Mouse (Mus musculus) neural tube, embryonic 13.5 days (tissue): ENCODE data around the gene Grin1. TPM values are rescaled to one million over a fixed set of nuclear protein-coding genes. Genes with fewer than 3 reads are reported as not detected.
A peak's percentile ranks its signal among the peaks of the same experiment; 100 is the strongest.

ENCODE experiments used
- ATAC-seq: fragments of 200-750 bp; cut with Nextera tagmentation; 2 replicates; pipeline ENCODE4 v1.8.0; 2017; ENCODE audit warnings: low read depth, mild to moderate bottlenecking, moderate TSS enrichment, moderate library complexity
- H3K27ac ChIP-seq: fragments of 300-500 bp; sonication (generic); replicated peaks from 2 replicates; pipeline ENCODE4 v1.5.1; 2015; ENCODE audit warnings: moderate library complexity, mild to moderate bottlenecking, inconsistent platforms
- H3K27me3 ChIP-seq: fragments of 300-500 bp; sonication (generic); 2 replicates; pipeline ENCODE4 v1.6.1; 2015; ENCODE audit warnings: mild to moderate bottlenecking, inconsistent platforms
- H3K36me3 ChIP-seq: fragments of 300-500 bp; sonication (generic); 2 replicates; pipeline ENCODE4 v1.6.1; 2015; ENCODE audit warnings: mild to moderate bottlenecking, inconsistent platforms
- H3K4me1 ChIP-seq: fragments of 300-500 bp; sonication (generic); replicated peaks from 2 replicates; pipeline ENCODE4 v1.6.1; 2015; ENCODE audit warnings: inconsistent platforms
- H3K4me2 ChIP-seq: fragments of 300-500 bp; sonication (generic); 2 replicates; pipeline ENCODE4 v1.6.1; 2015; ENCODE audit warnings: inconsistent platforms, mild to moderate bottlenecking, moderate library complexity
- H3K4me3 ChIP-seq: fragments of 300-500 bp; sonication (generic); 2 replicates; pipeline ENCODE4 v1.5.1; 2015; ENCODE audit warnings: mild to moderate bottlenecking, inconsistent platforms
- H3K9ac ChIP-seq: fragments of 300-500 bp; sonication (generic); 2 replicates; pipeline ENCODE4 v1.6.1; 2015; ENCODE audit warnings: moderate library complexity, mild to moderate bottlenecking, inconsistent platforms
- H3K9me3 ChIP-seq: fragments of 300-500 bp; sonication (generic); 2 replicates; pipeline ENCODE4 v1.6.1; 2016; ENCODE audit warnings: inconsistent platforms
- WGBS: fragments of 180-500 bp; shearing (Covaris S2); methylation state at CpG from one replicate; pipeline ENCODE4 v1.1.7; 2015; 5-methylcytosine and 5-hydroxymethylcytosine counted together
- polyA plus RNA-seq: library from polyadenylated mRNA; unstranded; fragments of >200 nt; fragmentation: Nextera tagmentation; extraction: Ambion mirVana; gene quantifications from 2 replicates; pipeline ENCODE4 v1.2.1, GENCODE M21; 2015

The Grin1 gene
- polyA plus RNA-seq, 1 experiment from 2014 or later = 30.2 TPM

- peaks cover 56% of the 10 kb centered on the region for H3K4me1 ChIP-seq
- no peaks in the 10 kb centered on the region for H3K27me3 ChIP-seq
- WGBS = under 1% methylated on average over 55 of the region's 55 CpGs
- H3K9ac ChIP-seq = peak within 1 kb of the TSS; percentile 94
- no peaks in the 10 kb centered on the region for H3K9me3 ChIP-seq
- H3K36me3 ChIP-seq = peaks cover 71% of the 10 kb centered on the region
- peak; percentile 94 for ATAC-seq
- H3K4me2 ChIP-seq = peak within 1 kb of the TSS; percentile 94
- H3K27ac ChIP-seq = peak within 1 kb of the TSS; percentile 84
- H3K4me3 ChIP-seq = peak within 1 kb of the TSS; percentile 94
Measured at GRCm38 (mm10) chr2:25271827-25272511, 47.0 kb downstream of the Grin1 start, which contains the start of the genes Ssna1 and Anapc2. Ssna1 (minus strand) TSS chr2:25272438. Anapc2 (plus strand) TSS chr2:25272478.

- Histone ChIP-seq H3K9me3 (no peaks in the 10 kb centered on the region), H3K27ac (peak overlapping the region; percentile 83), H3K36me3 (peaks cover 34% of the 10 kb centered on the region), H3K9ac (0 out of 2 replicates have a peak overlapping the region, but pooled peaks have one; percentile 69), H3K4me3 (no peak overlapping the region), H3K4me2 (peak overlapping the region; percentile 94), H3K27me3 (peaks cover 13% of the 10 kb centered on the region), H3K4me1 (peaks cover 73% of the 10 kb centered on the region)
- ATAC-seq = no peak
- 79% methylated on average over 4 of the region's 4 CpGs for WGBS
Measured at GRCm38 (mm10) chr2:25267746-25268309, 51.2 kb downstream of the Grin1 start.

- peaks cover 72% of the 10 kb centered on the region for H3K4me1 ChIP-seq
- H3K4me3 ChIP-seq = peak overlapping the region; percentile 4; the same call in 1 of the 2 replicates
- peaks cover 34% of the 10 kb centered on the region for H3K36me3 ChIP-seq
- no peak for ATAC-seq
- H3K9ac ChIP-seq = peak overlapping the region; percentile 69
- no peaks in the 10 kb centered on the region for H3K9me3 ChIP-seq
- peak overlapping the region; percentile 83 for H3K27ac ChIP-seq
- H3K4me2 ChIP-seq = peak overlapping the region; percentile 94
- H3K27me3 ChIP-seq = peaks cover 13% of the 10 kb centered on the region
Measured at GRCm38 (mm10) chr2:25267241-25267640, 51.7 kb downstream of the Grin1 start.

- H3K27ac ChIP-seq = peak overlapping the region; percentile 83
Measured at GRCm38 (mm10) chr2:25266720-25267119, 52.3 kb downstream of the Grin1 start.

GRCm38 (mm10) chr2:25265897-25266656 lies 52.9 kb downstream of the Grin1 start:
- Histone ChIP-seq H3K9ac (peak overlapping the region; percentile 69), H3K27me3 (peaks cover 13% of the 10 kb centered on the region), H3K4me2 (peak overlapping the region; percentile 94), H3K9me3 (no peaks in the 10 kb centered on the region), H3K4me1 (peaks cover 69% of the 10 kb centered on the region), H3K27ac (peak overlapping the region; percentile 83), H3K36me3 (peaks cover 31% of the 10 kb centered on the region), H3K4me3 (peak overlapping the region; percentile 81)
- no peak for ATAC-seq
- 58% methylated on average over 6 of the region's 6 CpGs for WGBS

More at GRCm38 (mm10) chr2:25266720-25267119, 52.3 kb downstream of the Grin1 start:
- Histone ChIP-seq H3K36me3 (peaks cover 34% of the 10 kb centered on the region), H3K9ac (peak overlapping the region; percentile 69), H3K9me3 (no peaks in the 10 kb centered on the region), H3K4me1 (peaks cover 75% of the 10 kb centered on the region), H3K27me3 (peaks cover 13% of the 10 kb centered on the region), H3K4me2 (peak overlapping the region; percentile 94), H3K4me3 (peak overlapping the region; percentile 81)
- 26% methylated on average over 2 of the region's 2 CpGs for WGBS
- no peak for ATAC-seq

- WGBS = 76% methylated on average over 3 of the region's 3 CpGs
- Histone ChIP-seq H3K4me2 (peak overlapping the region; percentile 94), H3K36me3 (peaks cover 18% of the 10 kb centered on the region), H3K4me1 (peaks cover 59% of the 10 kb centered on the region), H3K27ac (no peak overlapping the region), H3K4me3 (peak overlapping the region; percentile 81), H3K27me3 (peaks cover 13% of the 10 kb centered on the region), H3K9me3 (no peaks in the 10 kb centered on the region), H3K9ac (peak overlapping the region; percentile 81)
- no peak for ATAC-seq
Measured at GRCm38 (mm10) chr2:25264851-25265250, 54.1 kb downstream of the Grin1 start.

GRCm38 (mm10) chr2:25264286-25264660 lies 54.7 kb downstream of the Grin1 start:
- Histone ChIP-seq H3K9me3 (no peaks in the 10 kb centered on the region), H3K4me2 (peak overlapping the region; percentile 94), H3K4me1 (peaks cover 59% of the 10 kb centered on the region), H3K27ac (no peak overlapping the region), H3K27me3 (peaks cover 13% of the 10 kb centered on the region), H3K4me3 (peak overlapping the region; percentile 81), H3K36me3 (peaks cover 13% of the 10 kb centered on the region), H3K9ac (peak overlapping the region; percentile 81)
- 70% methylated on average over 5 of the region's 5 CpGs for WGBS
- ATAC-seq = no peak

GRCm38 (mm10) chr2:25263623-25264285 lies 55.2 kb downstream of the Grin1 start:
- Histone ChIP-seq H3K4me3 (peak overlapping the region; percentile 81), H3K27ac (peak overlapping the region; percentile 87; the same call in 1 of the 2 replicates), H3K9ac (peak overlapping the region; percentile 81), H3K27me3 (peaks cover 13% of the 10 kb centered on the region), H3K36me3 (peaks cover 7% of the 10 kb centered on the region; the same call in 1 of the 2 replicates), H3K4me1 (peaks cover 59% of the 10 kb centered on the region), H3K9me3 (no peaks in the 10 kb centered on the region), H3K4me2 (peak overlapping the region; percentile 94)
- no peak for ATAC-seq
- WGBS = 15% methylated on average over 12 of the region's 12 CpGs

GRCm38 (mm10) chr2:25262795-25263622 lies 56.0 kb downstream of the Grin1 start:
- Histone ChIP-seq H3K27ac (peak overlapping the region; percentile 87), H3K4me2 (peak overlapping the region; percentile 94), H3K9ac (peak overlapping the region; percentile 81), H3K9me3 (no peaks in the 10 kb centered on the region), H3K36me3 (no peaks in the 10 kb centered on the region), H3K4me1 (peaks cover 54% of the 10 kb centered on the region), H3K4me3 (peak overlapping the region; percentile 81), H3K27me3 (peaks cover 13% of the 10 kb centered on the region)
- WGBS = under 1% methylated on average over 82 of the region's 82 CpGs
- peak; percentile 28 for ATAC-seq

- no peaks in the 10 kb centered on the region for H3K36me3 ChIP-seq
- WGBS = 1% methylated on average over 39 of the region's 39 CpGs
- peak within 1 kb of the TSS; percentile 87 for H3K27ac ChIP-seq
- no peaks in the 10 kb centered on the region for H3K9me3 ChIP-seq
- H3K27me3 ChIP-seq = peaks cover 13% of the 10 kb centered on the region
- peak within 1 kb of the TSS; percentile 81 for H3K4me3 ChIP-seq
- H3K4me1 ChIP-seq = peaks cover 48% of the 10 kb centered on the region
- H3K9ac ChIP-seq = peak within 1 kb of the TSS; percentile 81
- peak; percentile 98 for ATAC-seq
- peak within 1 kb of the TSS; percentile 94 for H3K4me2 ChIP-seq
Measured at GRCm38 (mm10) chr2:25262291-25262767, 56.7 kb downstream of the Grin1 start, which contains the start of gene Tprn. Tprn (plus strand) TSS chr2:25262618.

GRCm38 (mm10) chr2:25261870-25262269 lies 57.1 kb downstream of the Grin1 start:
- 57% methylated on average over 12 of the region's 12 CpGs for WGBS
- no peaks in the 10 kb centered on the region for H3K9me3 ChIP-seq
- peaks cover 47% of the 10 kb centered on the region for H3K4me1 ChIP-seq
- H3K9ac ChIP-seq = peak overlapping the region; percentile 62
- peak; percentile 2; the same call in 1 of the 2 replicates for ATAC-seq
- peak overlapping the region; percentile 81 for H3K4me3 ChIP-seq
- H3K27ac ChIP-seq = peak overlapping the region; percentile 68
- H3K27me3 ChIP-seq = peaks cover 13% of the 10 kb centered on the region
- H3K36me3 ChIP-seq = no peaks in the 10 kb centered on the region
- peak overlapping the region; percentile 94 for H3K4me2 ChIP-seq
